Mouse (Mus musculus): Measurements from ENCODE around the gene Pacrg. TPM values are rescaled to one million over a fixed set of nuclear protein-coding genes. Genes with fewer than 3 reads are reported as not detected.

Gene Pacrg
- polyA plus RNA-seq, 1 experiment from 2014 or later, result 3.1 TPM

DNA sequence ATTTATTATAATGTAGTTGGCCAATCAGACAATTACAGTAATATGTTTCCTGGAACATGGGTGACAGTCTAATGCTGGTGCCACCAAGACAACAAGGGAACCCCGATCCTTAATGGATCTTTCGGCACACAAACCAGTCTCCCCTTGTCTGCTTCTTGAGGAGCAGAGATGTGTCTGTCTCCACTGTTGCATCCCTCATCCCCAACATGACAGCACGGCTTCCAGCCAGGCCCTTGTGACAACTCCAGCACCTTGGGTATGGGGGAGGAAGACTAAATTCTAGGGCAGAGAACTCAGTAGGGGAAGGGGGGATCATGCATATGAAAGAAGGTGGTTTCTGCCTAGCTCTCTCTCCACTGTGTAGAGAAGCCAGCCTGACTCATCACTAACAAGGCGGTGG is 242.4 kb downstream of the Pacrg start:
- ChIA-PET POLR2A (no interaction called here), CTCF (interaction anchor here (1.5 kb wide), 1 partner anchor 10 kb away, joined by 4 read pairs; no protein-coding TSS in a partner anchor)
- TF ChIP-seq CTCF (IDR thresholded peaks at IDR 0.05), result no peak
- in situ Hi-C loops (cut with MboI; ENCODE audit: low pct_unique_long_range_greater_than_20kb), result no loop called here
- DNase-seq (ENCODE audit: low read depth, low spot score) (no peak), ATAC-seq (no peak)
- H3K27me3 ChIP-seq, result no peaks in the 10 kb centered on the region

DNA sequence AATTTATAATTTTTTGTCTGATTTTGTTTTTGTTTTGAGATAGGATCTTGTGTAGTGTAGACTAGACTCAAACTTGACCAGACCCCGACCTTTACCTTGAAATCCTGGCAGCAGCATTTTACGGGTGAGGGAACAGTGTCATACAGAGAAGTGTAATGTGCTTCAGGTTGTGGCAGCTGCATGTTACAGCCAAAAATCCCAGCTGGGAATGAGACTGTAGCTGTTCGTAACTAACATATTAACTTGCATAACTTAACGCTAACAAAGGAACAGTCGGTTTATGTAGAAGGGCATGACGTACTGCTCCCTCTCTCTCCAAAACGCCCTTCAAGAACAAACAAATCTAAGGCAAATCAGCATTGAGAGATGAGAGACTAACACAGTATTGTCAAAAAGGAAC is 250.5 kb downstream of the Pacrg start:
- ATAC-seq (peak; percentile 78), DNase-seq (ENCODE audit: low read depth, low spot score) (peak; percentile 19)
- CTCF ChIA-PET, result no interaction called here
- in situ Hi-C loops (cut with MboI; ENCODE audit: low pct_unique_long_range_greater_than_20kb), result no loop called here
- POLR2A ChIA-PET, result interaction anchor here (0.6 kb wide), 1 partner anchor 897 kb away, joined by 3 read pairs; no protein-coding TSS in a partner anchor
- TF ChIP-seq CTCF (IDR thresholded peaks at IDR 0.05), result no peak
- H3K27me3 ChIP-seq, result no peaks in the 10 kb centered on the region

DNA sequence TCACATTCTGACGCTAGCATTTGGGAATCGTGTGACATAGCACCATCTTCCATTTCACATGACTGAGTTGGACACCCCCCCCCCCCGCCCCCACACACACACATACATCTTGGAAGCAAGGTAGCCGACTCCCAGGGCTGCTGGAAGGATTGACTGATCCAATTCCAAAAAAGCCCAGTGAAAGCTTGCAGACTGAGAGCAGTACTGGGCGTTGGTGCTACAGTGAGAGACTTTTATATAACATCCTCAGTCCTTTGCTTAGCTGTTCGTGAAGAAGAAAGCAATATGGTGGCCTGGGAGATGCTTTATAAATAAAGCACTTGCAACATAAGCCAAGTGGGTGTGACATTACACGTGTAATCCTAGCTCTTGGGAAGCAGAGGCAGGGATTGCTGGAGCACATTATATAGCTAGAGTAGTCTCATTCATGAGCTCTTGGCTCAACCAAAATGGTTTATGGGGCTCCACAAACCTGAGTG is 251.2 kb downstream of the Pacrg start:
- DNase-seq (ENCODE audit: low read depth, low spot score) (no peak), ATAC-seq (no peak)
- ChIA-PET POLR2A (interaction anchor here (0.6 kb wide), 1 partner anchor 897 kb away, joined by 3 read pairs; no protein-coding TSS in a partner anchor), CTCF (no interaction called here)
- H3K27me3 ChIP-seq, result no peaks in the 10 kb centered on the region
- no peak for TF ChIP-seq CTCF (IDR thresholded peaks at IDR 0.05)
- in situ Hi-C loops (cut with MboI; ENCODE audit: low pct_unique_long_range_greater_than_20kb), result no loop called here

DNA sequence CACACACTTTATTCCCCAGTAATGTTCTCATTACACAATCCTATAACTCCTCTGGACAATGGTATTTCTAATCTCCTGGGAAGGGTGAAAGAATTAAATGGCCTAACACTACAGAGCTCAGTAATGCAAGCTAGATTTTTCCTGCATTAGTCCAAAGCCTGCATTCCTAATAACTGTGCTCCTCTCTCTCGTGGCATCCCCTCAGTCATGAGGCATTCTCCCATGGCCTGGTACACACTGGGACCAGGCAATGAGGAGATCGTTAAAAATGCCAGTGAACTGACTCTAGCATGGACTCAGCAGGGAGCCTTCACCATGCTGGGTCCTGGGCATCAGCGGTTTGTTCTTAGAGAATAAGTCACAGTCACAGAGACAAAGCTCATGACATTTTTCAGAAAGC is 256.8 kb downstream of the Pacrg start:
- no peak for TF ChIP-seq CTCF (IDR thresholded peaks at IDR 0.05)
- DNase-seq (ENCODE audit: low read depth, low spot score) (peak; percentile 64), ATAC-seq (peak; percentile 98)
- no peaks in the 10 kb centered on the region for H3K27me3 ChIP-seq
- in situ Hi-C loops (cut with MboI; ENCODE audit: low pct_unique_long_range_greater_than_20kb), result no loop called here
- ChIA-PET CTCF (interaction anchor here (1.3 kb wide), 1 partner anchor 10 kb away, joined by 3 read pairs; no protein-coding TSS in a partner anchor), POLR2A (interaction anchor here (1.5 kb wide), 1 partner anchor 11 kb away, joined by 4 read pairs; no protein-coding TSS in a partner anchor)

DNA sequence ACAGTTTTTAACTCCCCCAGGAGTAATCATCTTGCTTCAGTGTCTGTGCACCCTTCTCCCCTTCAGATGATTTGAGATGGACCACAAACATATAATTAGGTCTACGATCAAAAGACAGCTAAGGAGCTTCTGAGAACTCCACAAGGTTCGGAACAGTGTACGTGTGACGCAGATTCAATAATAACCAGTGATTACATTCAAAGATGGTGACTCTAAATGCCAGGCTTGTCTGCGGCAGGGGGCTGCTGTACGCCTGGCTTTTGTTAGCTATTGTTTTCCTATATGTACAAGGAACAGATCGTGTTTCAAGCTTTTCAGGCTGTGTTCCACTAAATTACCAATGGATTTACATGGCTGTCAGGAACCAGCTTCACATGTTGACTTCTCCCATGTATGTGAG is 264.8 kb downstream of the Pacrg start:
- DNase-seq (ENCODE audit: low read depth, low spot score) (no peak), ATAC-seq (no peak)
- H3K27me3 ChIP-seq, result no peaks in the 10 kb centered on the region
- ChIA-PET CTCF (interaction anchor here (2.1 kb wide), 1 partner anchor 11 kb away, joined by 5 read pairs; no protein-coding TSS in a partner anchor), POLR2A (no interaction called here)
- no peak for TF ChIP-seq CTCF (IDR thresholded peaks at IDR 0.05)
- in situ Hi-C loops (cut with MboI; ENCODE audit: low pct_unique_long_range_greater_than_20kb), result no loop called here

DNA sequence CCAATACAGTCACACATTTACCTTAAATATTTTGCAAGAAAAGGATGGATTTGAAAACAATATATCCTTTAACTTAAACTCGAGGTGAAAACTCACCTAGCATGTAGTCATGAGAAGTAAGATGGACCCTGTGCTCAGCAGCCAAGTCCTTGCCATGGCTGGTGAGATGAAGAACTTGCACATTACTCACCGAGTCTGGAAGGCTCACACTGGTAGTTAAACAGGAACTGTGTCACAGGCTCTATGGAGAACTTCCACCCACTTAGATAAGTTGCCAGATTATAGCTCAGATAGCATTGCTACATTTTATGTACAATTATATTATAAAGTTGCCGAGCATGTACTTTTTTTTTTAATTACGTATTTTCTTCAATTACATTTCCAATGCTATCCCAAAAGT is 267.7 kb downstream of the Pacrg start:
- in situ Hi-C loops (cut with MboI; ENCODE audit: low pct_unique_long_range_greater_than_20kb), result no loop called here
- ChIA-PET CTCF (interaction anchor here (0.8 to 1.0 kb wide), 2 partner anchors 12 to 506 kb away, joined by 3 read pairs; no protein-coding TSS in a partner anchor), POLR2A (no interaction called here)
- ATAC-seq (no peak), DNase-seq (ENCODE audit: low read depth, low spot score) (no peak)
- TF ChIP-seq CTCF (IDR thresholded peaks at IDR 0.05), result no peak
- H3K27me3 ChIP-seq, result no peaks in the 10 kb centered on the region

DNA sequence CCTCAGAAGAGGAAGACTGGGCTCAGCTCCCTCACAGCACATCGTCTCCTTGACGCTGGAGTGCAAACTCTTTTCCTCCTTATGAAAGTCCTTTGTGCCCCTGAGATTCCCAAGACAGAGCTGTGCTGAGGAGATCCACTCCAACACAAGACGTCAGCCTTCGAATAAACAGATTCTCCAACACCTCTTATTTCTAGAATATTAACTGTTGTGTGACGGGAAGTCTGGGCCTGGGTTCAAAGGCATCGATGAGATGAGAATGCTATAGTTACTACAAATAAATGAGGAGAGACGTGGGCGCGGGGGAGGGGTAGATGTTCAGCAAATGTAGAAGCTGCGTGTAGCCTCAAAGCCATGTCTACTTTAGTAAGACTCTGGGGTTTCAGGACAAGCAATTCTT is 270.8 kb downstream of the Pacrg start:
- no peak for DNase-seq (ENCODE audit: low read depth, low spot score)
- TF ChIP-seq CTCF (IDR thresholded peaks at IDR 0.05), result no peak
- H3K27me3 ChIP-seq, result no peaks in the 10 kb centered on the region
- in situ Hi-C loops (cut with MboI; ENCODE audit: low pct_unique_long_range_greater_than_20kb), result no loop called here
- ChIA-PET POLR2A (no interaction called here), CTCF (no interaction called here)
- ATAC-seq, result no peak

DNA sequence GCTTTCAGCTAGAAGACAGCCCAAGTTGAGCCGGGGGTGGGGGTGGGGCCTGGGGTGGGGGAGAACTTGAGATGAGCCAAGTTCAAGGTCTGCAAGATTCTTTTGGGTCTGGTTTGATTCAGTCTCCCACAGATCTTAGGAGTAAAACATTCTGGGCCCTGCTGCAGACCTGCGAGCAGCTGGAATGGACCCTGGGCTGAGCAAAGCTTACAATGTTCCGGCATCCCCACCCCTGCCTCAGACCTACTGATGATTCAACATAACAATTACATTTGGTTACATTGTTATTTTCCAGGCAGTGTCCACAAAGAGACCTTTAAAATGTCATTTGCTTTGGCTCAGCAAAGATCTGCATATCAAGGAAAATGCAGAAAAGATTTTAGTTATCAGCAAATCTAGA is 272.7 kb downstream of the Pacrg start:
- DNase-seq (ENCODE audit: low read depth, low spot score), result no peak
- TF ChIP-seq CTCF (IDR thresholded peaks at IDR 0.05), result no peak
- no peak for ATAC-seq
- in situ Hi-C loops (cut with MboI; ENCODE audit: low pct_unique_long_range_greater_than_20kb), result no loop called here
- ChIA-PET POLR2A (no interaction called here), CTCF (no interaction called here)
- H3K27me3 ChIP-seq, result no peaks in the 10 kb centered on the region

DNA sequence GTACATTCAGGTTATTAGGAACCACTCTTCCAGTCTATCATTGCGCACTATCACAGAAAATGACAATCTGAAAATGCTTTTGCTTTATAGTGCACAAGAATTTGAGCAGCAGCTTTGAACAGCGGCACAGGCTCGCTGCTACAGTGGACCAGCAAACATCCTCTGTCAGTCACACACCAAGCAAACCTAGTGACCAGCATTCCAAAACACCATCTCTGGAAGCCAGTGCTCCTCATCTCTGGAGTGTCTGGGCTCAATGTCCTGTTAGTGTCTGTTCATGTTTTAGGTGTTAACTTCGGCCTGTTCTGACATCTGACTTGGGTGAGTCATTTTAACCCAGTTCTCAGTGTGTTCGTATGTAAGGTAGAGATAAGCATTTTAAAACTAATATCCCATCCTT is 275.9 kb downstream of the Pacrg start:
- ChIA-PET POLR2A (no interaction called here), CTCF (no interaction called here)
- in situ Hi-C loops (cut with MboI; ENCODE audit: low pct_unique_long_range_greater_than_20kb), result no loop called here
- peaks cover 4% of the 10 kb centered on the region for H3K27me3 ChIP-seq
- DNase-seq (ENCODE audit: low read depth, low spot score) (no peak), ATAC-seq (no peak)
- no peak for TF ChIP-seq CTCF (IDR thresholded peaks at IDR 0.05)

DNA sequence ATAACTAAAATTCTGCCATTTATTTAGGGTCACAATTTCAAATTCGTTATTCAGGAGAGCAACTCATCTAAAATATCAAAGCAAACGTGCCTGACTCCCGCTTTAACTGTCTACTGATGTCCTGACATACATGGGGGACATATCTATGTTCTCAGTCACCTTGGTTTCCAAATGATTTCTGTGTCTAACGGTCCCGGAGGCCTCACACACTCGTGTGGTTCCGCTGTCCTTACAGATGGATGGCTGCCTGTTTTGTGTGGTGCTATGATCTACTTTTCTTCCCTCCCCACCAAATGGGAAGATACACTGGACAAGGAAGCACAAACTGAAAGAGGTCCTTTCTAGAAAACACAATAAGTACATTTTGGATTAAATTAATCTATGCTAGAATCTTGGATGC is 277.2 kb downstream of the Pacrg start:
- H3K27me3 ChIP-seq, result peaks cover 4% of the 10 kb centered on the region
- in situ Hi-C loops (cut with MboI; ENCODE audit: low pct_unique_long_range_greater_than_20kb), result no loop called here
- no peak for ATAC-seq
- ChIA-PET CTCF (no interaction called here), POLR2A (no interaction called here)
- no peak for TF ChIP-seq CTCF (IDR thresholded peaks at IDR 0.05)
- no peak for DNase-seq (ENCODE audit: low read depth, low spot score)

DNA sequence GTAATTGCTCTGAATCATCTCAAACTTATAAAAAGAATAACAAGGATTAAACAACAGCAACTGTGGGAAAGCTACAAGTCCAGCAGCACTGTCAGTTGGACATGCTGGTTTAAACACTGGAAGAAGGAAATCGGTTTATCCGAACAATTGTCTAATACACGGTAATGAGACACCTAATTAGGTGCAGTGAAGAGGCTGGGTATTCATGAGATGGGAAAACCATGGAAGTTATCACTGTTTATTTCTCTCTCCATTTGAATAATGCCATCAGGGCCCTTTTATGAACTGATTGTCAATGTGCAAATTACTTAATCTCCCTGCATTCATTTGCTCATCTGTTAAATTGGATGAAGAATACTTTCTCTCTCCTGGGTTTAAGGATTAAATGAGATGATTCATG is 280.1 kb downstream of the Pacrg start:
- no peak for TF ChIP-seq CTCF (IDR thresholded peaks at IDR 0.05)
- peaks cover 4% of the 10 kb centered on the region for H3K27me3 ChIP-seq
- ChIA-PET CTCF (no interaction called here), POLR2A (no interaction called here)
- DNase-seq (ENCODE audit: low read depth, low spot score), result no peak
- in situ Hi-C loops (cut with MboI; ENCODE audit: low pct_unique_long_range_greater_than_20kb), result no loop called here
- ATAC-seq, result no peak

DNA sequence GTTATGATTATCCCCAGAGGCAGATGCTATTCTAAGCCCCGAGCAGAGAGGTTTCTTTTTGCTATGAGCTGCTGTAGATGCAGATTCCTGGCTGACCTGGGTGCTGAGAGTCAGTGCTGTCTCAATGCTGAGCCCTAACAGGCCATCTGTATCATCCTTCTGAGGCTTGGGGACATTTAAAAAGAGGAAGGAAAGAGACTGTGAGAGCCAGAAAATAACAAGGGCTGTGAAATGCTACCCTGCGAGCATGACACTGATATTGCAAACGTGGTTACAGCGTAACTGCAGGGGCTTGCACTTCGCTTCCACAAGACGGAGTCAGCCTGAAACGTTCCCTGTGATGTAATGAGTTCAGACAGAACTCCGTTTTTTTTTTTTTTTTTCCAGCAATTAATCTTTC is 281.4 kb downstream of the Pacrg start:
- H3K27me3 ChIP-seq, result peaks cover 4% of the 10 kb centered on the region
- TF ChIP-seq CTCF (IDR thresholded peaks at IDR 0.05), result no peak
- in situ Hi-C loops (cut with MboI; ENCODE audit: low pct_unique_long_range_greater_than_20kb), result no loop called here
- no peak for DNase-seq (ENCODE audit: low read depth, low spot score)
- no peak for ATAC-seq
- CTCF ChIA-PET, result no interaction called here
- POLR2A ChIA-PET, result no interaction called here
